Mouse (Mus musculus) left cerebral cortex, adult 18-20 months (tissue): ENCODE measurements at regions not wholly inside any gene's neighbourhood (a gene's known extent, or its start where the extent isn't known, plus 50 kb on each side); places are given as distances from the start of the nearest gene placed in this dataset.
"Not testable (repeated sequence)": the region's sequence is repeated elsewhere in the genome, so short reads cannot be mapped to it uniquely, and the experiment has no call there.

ENCODE experiments used
- DNase-seq, 2 experiments: peaks; one replicate each; pipeline ENCODE4 v3.0.0; 2021 to 2022; ENCODE audit warnings: low spot score in 2 of 2, mixed read lengths in 1 of 2

DNA sequence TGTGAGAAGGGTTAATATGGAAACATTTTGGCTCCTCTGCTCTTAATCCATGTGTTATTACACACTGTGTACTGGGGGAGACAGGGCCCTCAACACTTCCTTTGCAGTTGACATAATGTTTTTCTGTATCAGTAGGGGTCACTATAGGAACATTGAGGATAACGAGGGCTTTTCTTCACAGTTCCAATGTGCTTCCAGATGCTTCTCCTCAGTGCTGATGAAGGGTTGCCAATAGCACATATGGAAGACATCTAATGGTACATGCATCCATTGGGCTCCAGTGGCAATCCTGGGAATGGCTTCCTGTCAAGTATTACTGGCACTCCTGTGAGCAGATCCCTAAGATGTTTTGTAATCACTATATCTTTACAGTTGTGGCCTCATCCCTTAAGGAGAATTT lies 62.1 kb downstream of the Naa11 start:
- no peak for DNase-seq

DNA sequence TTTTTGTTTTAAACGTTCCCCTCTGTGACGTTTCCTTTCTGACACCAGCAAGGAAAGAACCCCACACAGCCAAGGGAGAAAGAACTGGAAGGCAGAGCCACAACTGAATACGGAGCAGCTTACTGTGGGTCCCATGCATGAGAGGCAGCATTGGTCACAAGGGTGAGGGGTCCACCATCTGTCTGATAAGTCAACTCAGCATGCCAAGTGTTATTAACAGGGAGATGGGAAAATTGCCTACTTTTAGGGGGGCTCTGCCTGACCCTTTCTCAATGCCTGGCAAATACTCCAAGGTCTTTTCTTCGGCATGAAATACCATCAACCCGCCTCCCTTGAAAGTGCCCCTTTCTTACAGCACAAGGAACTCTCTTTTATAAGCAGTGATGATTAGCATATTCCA lies 66.3 kb downstream of the Naa11 start:
- no peak for DNase-seq

DNA sequence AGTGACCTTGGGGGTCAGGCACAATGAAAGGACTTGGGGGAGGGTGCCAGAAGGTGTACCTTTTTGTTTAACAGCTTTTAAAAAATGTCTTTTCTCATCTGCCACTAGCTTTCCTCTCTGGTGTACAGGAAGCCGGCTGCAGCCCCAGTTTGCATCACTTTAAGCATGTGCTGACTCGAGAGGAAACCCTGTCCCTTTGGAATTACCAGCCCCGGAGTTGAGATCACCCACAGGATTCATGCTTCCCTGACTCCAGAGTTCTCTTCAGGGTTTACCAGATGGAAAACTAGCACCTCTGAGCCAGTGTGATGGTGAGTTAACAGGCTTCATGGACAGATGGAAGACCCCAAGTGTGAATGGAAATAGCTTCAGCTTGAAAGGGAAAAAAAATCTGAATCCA lies 68.3 kb downstream of the Naa11 start:
- no peak for DNase-seq

DNA sequence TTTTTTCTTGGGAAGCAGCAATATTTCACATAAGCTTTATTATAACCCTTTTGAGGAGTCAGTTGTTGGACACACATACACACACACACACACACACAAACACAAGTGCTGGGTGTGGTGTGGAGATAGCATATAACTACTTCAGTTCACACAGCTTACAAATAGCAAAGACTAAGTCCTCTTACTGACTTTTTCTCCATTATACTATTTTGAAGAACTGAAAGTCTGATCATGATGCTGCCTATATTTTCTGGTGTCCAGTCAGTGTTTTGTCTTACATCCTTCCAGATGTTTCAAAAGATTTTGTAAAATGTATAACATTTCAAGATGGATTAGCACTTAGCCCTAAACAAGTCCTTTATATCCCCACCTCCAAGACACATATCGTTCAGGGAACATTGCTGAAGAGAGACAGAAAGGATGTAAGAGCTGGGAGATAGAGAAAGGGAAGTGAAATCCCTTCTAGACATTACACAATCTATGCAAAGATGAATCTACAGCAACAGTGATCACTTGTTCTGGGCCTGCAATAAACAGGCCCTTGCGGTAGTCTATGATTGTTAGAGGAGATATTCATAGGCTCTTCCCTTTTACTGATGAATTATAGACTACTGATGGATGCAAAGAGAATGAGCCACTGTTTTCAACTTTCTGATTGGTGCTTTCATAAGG lies 72.2 kb downstream of the Naa11 start:
- DNase-seq = no peak

DNA sequence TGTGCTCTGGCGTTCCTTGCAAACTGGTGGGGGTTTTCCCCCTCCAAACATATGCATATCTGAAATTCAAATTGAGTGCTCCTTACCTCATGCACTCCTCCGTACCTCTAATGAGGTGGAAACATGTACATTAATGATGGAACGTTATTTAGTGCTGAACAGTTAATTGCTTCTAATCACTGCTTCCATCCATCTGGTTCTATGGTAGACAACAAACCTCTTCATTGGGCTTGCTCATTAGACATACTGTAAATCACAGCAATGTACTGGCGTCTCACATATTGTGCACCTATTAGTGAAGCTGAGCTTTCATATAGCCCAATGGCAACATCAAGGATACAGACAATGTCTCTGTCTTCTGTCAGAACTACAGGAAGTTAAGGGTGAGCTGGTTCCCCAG lies 85.3 kb downstream of the Naa11 start:
- DNase-seq = no peak

DNA sequence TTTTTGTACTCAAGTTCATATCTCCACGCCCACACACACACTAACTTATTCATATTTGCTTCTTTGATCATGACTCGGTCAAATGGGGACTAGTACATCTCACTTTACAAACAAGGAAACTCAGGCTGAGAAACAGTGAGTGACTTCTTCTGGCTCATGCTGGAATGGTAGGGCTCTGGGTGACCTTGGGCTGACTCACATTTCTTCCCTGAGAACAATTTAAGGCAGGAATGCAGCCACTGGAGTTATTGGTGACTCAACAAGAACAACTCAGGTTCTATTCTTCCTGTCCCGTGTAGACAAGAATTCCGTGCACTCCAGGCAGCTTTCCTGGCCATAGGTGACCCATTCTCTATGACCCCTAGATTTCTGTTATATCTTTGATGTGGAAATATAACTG lies 87.3 kb downstream of the Naa11 start:
- DNase-seq = no peak

DNA sequence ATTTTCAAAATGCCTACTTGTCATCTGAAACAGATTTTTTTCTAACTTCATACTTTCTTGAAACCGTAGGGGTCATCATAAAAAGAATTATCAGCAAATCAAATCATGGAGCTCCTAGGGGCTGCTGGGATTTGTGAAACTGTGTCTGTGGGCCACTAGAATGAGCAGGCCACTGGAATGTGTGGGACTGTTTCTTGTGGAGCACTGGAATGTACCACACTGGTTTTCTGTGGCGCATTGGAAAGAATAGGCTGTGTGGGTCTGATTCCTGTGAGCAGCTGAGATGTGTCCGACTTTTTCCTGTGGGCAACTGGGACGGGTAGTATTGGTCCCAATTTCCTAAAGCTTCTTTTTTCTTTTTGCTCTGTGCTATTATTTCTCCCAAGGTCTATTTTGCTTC lies 90.6 kb downstream of the Naa11 start:
- DNase-seq = no peak

DNA sequence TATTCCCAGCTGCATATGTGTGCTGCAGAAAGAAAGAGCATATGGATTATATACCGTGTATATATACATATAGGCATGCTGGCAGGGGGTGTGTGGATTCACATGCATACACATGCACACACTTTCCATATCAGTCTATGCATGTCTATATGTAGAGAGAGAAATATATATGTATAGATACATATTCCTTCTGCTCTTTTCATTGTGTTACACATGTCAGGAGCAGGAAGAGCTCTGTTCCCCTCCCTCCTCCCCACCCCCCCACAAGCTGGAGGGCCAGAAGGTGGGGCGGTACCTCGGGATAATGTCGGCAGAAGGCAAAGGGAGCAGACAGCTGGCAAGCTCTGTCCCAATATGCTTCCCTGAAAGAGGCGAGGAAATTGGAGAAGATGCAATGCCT lies 91.3 kb downstream of the Naa11 start:
- DNase-seq = peak; percentile 52 to 69

DNA sequence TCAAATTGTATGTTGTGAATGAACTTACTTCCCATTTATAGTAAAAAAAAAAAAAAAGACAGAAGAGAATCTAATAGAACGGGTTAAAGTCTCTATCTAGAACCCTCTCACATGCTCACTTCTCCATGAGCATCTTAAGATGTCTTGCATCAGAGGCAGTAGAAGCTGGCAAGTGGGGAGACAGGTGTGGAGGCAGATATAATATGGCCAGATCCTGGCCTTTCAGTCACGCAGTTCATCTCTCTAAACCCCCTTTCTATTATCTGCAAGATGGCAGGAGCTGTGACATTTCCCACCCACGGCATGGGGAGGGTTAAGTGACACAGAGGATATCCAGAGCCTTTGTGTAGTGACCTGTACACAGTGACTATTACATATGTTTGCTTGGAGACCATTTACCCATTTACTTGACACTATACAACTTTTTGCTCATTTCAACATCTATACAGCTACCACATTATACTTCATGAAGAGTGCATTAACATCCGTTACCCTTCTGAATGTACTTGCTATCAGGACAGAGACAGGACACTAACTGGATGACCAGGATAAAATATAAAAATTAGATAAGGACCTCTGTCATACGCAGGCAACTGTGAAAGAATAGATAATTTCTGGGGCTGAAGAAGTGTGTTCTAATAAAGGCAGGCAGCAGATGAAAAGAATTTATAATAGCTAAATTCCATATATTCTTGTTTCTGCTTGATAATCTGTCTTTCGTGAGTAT lies 91.9 kb downstream of the Naa11 start:
- DNase-seq = no peak

DNA sequence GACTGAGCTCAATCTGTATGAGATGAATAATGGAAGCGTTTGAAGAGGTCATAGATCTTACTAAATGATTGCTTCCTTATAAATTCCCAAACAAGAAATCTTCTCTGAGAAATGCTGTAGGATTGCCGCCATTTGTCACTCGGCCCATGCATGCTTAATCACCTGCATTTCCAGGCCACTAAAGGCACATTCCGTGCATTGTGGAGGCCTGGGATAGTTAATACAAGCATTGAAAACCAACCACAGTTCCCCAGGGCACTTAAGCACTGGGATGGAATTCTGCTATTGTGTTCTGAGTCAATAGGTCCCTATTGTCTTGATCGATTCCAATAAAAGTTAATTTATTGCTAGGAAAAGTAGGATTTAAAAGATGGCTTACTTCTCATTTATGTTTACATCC lies 92.5 kb downstream of the Naa11 start:
- no peak for DNase-seq

DNA sequence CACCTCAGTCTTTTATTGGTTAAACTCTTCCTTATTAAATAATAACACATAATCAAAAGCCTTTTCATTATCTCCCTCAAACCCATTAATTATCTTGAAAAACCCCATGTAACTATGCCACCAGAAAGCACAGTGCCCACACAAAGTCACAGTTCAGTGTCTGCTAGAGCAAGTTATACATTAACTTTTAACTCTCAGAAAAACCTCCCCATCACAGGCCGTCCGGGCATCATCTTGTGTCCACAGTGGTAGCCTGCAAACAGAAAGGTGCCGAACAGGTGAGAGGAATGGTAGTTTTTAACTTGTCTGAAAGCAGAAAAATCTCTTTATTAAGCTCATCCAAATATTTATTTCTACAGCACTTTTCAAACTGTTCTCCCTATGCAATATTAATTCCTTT lies 96.0 kb downstream of the Naa11 start:
- DNase-seq = no peak

DNA sequence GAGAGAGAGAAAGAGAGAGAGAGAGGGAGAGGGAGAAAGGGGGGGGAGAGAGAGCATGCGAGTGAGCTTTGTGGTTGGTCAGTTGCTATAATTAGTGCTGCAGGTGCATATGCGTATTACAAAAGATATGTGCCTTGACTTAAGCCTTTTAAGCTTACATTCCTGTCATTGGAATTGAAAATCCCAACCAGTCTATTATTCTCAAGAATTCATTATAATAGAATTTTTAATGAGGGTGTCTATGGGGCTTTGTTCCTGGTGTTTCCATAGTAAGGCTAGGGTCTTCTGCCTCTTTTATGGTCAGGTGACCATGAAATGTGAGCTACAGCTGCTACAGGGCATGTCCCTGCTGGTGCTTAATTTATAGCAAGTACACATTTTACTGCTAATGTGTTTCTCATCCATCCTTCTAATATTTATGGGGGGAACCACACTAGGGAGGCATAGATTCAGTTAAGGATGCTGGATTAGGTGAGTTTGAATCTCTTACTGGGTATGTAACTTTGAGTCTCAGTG lies 102.0 kb downstream of the Naa11 start:
- no peak for DNase-seq

DNA sequence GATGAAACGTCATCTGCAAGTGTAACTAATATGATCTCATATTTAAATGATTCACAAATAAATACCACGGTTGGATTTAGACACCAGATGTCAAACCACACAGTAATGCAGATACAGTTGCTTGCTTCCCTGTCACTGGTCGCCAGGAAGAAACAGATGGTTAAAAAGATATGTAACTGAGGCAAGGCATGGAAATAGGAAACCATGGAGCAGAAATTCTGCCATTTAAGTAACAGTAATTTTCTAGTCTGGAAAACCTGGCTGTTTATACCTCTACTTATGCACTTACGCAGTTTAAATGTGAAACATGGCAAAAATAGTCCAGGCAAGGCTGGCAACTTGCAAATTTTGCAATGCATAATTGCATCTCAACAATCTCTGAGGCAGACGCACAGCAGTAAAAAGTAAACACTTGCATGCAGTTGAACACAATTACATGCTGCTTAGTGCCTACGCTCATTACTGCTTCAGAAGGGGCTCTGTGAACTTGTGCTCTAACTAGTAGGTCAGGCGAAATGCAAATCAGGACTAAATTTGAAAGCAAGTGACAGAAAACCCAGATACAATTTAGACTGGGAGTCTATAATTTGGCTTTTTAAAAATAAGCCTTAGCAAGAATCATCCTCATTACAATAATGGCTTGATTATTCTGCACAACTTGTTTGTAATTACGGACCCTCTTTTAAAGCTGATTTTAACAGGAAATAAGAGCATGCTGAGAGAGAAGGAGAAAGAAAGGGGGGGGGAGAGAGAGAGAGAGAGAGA lies 102.6 kb downstream of the Naa11 start:
- peak in 1 of 2 experiments; percentile 28 for DNase-seq

DNA sequence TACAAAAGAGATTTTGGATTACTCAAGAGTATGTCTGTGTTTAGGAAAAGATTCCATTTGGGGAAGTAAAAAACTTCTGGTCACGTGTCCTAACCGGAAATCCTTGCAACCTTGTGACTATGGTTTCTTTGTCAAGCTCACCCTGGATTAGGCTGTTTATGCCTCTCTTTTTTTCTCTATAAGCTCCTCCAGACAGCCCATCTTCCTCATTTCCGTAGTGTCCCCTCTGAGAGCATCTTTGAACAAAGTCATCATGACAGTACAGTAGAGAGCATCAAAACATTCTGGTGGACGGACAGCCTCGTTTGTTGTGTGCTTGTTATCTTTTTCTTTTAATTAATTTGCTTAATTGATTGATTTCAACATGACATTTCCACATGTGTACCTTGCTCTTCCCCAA lies 112.7 kb downstream of the Naa11 start:
- no peak for DNase-seq

DNA sequence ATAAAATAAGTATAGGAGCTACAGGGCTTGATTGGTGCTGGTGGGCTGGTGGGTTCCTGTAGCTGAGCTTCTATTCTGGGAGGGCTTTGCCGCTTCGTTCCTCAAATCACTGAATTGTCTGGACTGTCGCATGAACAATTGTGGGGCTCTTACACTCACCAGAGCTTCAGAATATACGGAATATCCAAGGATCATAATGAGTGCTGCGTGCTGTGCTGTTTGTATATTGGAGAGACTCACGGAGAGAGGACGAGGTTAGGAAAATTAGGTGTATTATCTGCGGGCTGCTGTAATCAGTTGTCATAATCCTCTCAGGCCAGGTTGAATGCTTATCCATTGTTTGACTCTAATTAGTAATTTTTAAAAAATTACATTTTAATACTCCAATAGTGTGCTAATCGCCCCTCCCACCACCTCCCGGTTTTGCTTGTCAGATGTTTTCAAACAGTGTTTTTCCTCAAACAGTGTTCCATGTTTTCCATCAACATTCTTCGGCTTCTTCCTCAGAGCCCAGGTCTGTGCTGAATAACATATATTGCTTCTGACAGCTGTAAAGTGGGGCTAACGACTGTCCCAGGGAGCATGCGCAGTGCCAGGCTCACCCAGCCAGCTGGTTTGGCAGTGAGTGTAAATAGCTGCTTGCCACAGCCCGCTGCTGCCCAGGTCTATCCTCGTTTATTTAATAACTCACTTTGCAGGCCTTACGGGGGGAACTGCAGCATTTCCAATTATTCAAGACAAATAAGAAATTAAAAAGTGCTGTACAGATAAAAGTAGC lies 114.2 kb downstream of the Naa11 start:
- peak in 1 of 2 experiments; percentile 13 for DNase-seq

DNA sequence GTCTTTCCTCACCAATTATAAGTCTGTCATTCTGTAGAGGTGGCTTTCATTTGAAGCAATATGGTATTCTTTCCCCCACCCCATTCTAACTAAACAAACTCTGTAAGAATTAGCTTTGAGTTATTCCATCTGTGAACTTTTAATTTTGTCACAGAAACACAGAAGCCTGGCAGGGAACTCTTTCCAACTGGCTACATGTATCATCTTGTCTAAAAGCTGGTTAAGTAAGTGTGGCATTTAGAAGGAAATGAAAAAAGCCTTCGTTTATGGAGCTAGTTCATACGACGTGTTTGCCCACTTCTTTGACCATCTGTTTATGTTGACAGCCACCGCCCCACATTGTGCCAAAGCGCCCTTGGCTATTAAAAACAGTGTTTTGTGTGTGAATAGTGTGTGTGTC lies 115.5 kb downstream of the Naa11 start:
- DNase-seq = no peak

DNA sequence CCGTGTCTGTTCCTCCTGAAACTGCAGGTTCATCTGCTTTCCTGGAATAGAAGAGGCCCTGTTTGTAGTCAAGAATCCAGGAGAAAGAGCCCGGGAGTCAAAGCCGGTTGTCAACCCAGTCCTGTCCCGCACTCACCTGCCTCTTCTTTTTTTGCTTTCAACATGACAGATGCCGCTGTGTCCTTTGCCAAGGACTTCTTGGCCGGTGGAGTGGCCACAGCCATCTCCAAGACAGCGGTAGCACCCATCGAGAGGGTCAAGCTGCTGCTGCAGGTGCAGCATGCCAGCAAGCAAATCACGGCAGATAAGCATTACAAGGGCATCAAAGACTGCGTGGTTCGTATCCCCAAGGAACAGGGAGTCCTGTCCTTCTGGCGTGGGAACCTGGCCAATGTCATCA lies 127.5 kb downstream of the Naa11 start:
- not testable (repeated sequence) for DNase-seq

DNA sequence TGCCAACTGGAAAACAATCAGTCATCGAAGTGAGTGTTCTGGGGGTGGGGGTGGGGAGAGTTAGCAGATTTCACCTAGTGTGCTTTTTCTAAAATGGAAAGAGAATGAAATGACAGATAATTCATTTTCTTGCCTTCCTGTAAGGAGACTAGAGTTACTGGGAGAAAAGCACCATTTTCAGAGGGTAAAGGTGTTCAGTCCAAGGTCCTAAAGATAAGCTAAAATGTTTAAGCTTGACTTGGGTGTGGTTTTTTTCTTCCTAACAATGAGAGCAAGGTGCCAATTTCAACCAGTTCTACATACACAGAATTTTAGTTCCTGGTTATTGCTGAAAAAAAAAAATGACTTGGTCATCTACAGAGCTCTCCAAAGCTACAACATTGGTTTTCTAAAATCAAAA lies 135.1 kb downstream of the Naa11 start:
- DNase-seq = no peak

DNA sequence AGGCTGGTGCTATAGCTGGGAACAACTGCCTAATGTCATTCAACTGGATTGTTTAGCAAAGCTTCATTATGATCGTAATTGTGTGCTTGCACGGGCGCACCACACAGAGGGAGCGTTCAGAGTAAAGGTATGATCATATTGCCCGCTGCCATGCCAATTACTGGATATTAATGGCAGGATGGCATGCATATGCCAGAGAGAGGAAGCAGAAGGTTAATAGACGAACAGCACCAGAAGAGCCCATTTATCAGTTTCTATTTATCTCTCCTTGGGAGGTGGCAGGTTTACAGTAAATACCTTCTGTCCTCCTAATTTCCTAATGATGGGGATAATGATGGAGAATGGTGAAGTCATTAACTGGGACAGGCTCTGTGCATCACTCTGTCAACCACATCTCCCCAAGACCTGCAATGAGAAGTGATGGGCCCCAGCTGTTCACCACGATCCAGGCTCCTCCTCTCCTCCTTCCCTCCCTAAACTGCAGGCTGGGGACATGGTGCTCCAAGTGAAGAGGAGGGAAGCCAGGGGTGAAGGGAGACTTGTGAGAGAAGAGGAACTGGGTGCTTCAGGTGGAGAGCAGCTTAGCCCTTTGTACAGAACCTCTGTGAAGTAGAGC lies 135.6 kb downstream of the Naa11 start:
- DNase-seq = no peak

DNA sequence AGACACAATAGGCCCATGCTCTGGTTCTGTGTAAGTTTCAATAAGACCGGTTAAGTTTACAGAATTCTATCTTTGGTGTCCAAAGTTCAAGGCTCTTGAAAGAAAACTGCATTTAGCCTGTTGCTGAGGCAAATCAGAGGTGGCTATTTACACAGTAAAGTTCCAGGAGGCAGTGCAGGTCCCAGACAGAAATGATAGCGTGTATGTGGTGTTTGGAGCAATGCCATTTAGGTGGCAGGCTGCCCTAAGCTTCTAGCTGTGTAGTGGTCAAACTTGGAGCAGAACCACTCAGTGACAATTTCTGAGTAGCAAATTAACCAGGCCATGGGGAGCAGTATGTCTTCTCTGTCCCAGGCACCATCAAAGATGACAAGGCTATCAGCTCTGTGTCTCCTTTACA lies 125.5 kb upstream of the Paqr3 start:
- DNase-seq = no peak

DNA sequence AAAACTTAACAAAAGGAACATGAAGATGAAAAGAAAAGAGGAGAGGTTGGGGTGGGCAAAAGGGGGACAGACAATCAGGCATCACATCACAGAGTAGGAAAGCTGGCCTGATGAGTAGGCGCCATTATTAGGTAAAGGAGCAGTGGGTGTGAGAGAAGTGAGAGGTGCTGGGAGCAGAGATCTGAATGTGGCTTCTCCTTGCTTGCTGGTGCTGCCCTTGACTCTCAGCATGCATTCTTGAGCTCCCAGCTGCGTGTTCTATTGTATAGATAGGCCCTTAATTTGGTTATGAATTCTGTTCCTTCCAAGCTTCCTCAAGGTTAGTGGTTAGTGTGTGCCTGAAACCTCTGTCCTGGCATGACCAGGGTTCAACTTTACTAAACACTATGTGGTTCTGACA lies 115.0 kb upstream of the Paqr3 start:
- DNase-seq = no peak
